Mouse (Mus musculus) liver, postnatal 0 days (tissue): ENCODE data around the gene Cdk10.

Experiments used
- CTCF ChIP-seq: sonication (generic); IDR thresholded peaks from 2 replicates; pipeline ENCODE4 v1.5.1; 2016; ENCODE audit warnings: antibody characterized with exemption, low read depth
- EP300 ChIP-seq: IDR thresholded peaks from 2 replicates; pipeline ENCODE4 v1.6.1; 2016; ENCODE audit warnings: antibody characterized with exemption, low read depth, mild to moderate bottlenecking

DNA sequence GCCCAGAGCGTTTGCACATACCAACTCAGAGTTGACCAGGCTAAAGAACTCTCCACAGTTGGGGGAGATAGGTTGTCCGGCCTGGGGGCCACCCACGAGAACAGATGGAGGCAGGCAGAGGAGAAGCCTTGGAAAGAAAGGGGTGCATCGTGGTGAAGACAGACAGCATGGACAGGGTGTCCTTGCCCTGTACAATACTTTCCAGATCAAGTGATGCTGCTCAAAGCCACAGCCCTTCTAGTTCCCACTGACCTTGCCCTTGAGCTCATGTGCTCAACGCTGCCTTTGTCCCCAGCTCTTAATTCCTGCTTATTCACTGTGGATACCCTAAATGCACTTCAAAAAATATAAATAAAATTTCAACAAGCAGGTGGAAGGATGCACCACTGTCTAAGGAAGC is 49.8 kb downstream of the Cdk10 start:
- TF ChIP-seq EP300 (no peak), CTCF (no peak)
